Mouse (Mus musculus) CH12.LX (cell line): Measurements from ENCODE around the gene Plin3. TPM values are rescaled to one million over a fixed set of nuclear protein-coding genes. Genes with fewer than 3 reads are reported as not detected.

Source experiments
- DNase-seq: peaks from one replicate; pipeline ENCODE4 v3.0.0-alpha.2; 2013; ENCODE audit errors: extremely low read depth
- H3K27ac ChIP-seq: 2 replicates; pipeline ENCODE4 v1.5.1; 2012; ENCODE audit warnings: low read depth, mild to moderate bottlenecking, control low read depth, moderate library complexity; ENCODE audit not compliant: insufficient read depth
- H3K27me3 ChIP-seq: replicated peaks from 2 replicates; pipeline ENCODE3; 2012; ENCODE audit warnings: inconsistent platforms
- H3K36me3 ChIP-seq, 2 experiments: replicated peaks in 1 of 2; 2 replicates each; pipeline versions ENCODE3 to v1.6.1; 2012; ENCODE audit warnings: inconsistent platforms in 1 of 2, low read length in 1 of 2, mild to moderate bottlenecking in 1 of 2, mixed read lengths in 1 of 2, moderate library complexity in 1 of 2; ENCODE audit not compliant: control insufficient read depth in 1 of 2, insufficient read depth in 1 of 2
- H3K4me1 ChIP-seq, 2 experiments: 2 replicates each; pipeline ENCODE4 v1.6.1; 2012; ENCODE audit warnings: inconsistent platforms in 1 of 2, moderate library complexity in 1 of 2; ENCODE audit not compliant: insufficient read depth in 2 of 2, control insufficient read depth in 1 of 2
- H3K4me2 ChIP-seq: 2 replicates; pipeline ENCODE4 v1.6.1; 2012; ENCODE audit warnings: low read depth, mild to moderate bottlenecking, control low read depth; ENCODE audit not compliant: poor library complexity, insufficient read depth, severe bottlenecking
- H3K4me3 ChIP-seq, 3 experiments: fragments of 150-350 bp in 1 of 3; sonication (generic) in 1 of 3; replicated peaks in 1 of 3; 2 replicates each; pipeline versions ENCODE3 to v1.5.1; 2011 to 2012; ENCODE audit warnings: low read depth in 2 of 3, low read length in 2 of 3, mild to moderate bottlenecking in 2 of 3, moderate library complexity in 2 of 3, control low read depth in 1 of 3, improper control_type of control experiment in 1 of 3, inconsistent platforms in 1 of 3, mixed read lengths in 1 of 3; ENCODE audit not compliant: poor library complexity in 1 of 3
- H3K79me2 ChIP-seq: replicated peaks from 2 replicates; pipeline ENCODE4 v1.6.1; 2012; ENCODE audit warnings: mild to moderate bottlenecking, moderate library complexity; ENCODE audit not compliant: control insufficient read depth, poor library complexity, insufficient read depth, severe bottlenecking; ENCODE audit errors: extremely low read depth
- H3K9ac ChIP-seq: 2 replicates; pipeline ENCODE4 v1.6.1; 2012; ENCODE audit warnings: low read depth, mild to moderate bottlenecking, control low read depth, moderate library complexity; ENCODE audit not compliant: insufficient read depth
- H3K9me3 ChIP-seq: replicated peaks from 2 replicates; pipeline ENCODE3; 2012; ENCODE audit warnings: low read length, inconsistent platforms, mixed read lengths
- BHLHE40 ChIP-seq: IDR thresholded peaks from 2 replicates; pipeline ENCODE4 v1.6.1; 2011; ENCODE audit warnings: mild to moderate bottlenecking, low read depth, low read length, improper control_type of control experiment
- EP300 ChIP-seq: IDR thresholded peaks from 2 replicates; pipeline ENCODE4 v1.6.1; 2011; ENCODE audit warnings: low read length, improper control_type of control experiment
- ETS1 ChIP-seq: conservative IDR thresholded peaks from 2 replicates; pipeline ENCODE4 v1.6.1; 2012; ENCODE audit warnings: low read depth, mild to moderate bottlenecking, inconsistent platforms, low read length, improper control_type of control experiment, moderate library complexity
- HCFC1 ChIP-seq: IDR thresholded peaks from 2 replicates; pipeline ENCODE4 v1.6.1; 2012; ENCODE audit warnings: low read depth, mild to moderate bottlenecking, inconsistent platforms, low read length, improper control_type of control experiment
- IRF4 ChIP-seq: IDR thresholded peaks from 2 replicates; pipeline ENCODE4 v1.6.1; 2014; ENCODE audit warnings: low read depth, mild to moderate bottlenecking, inconsistent platforms, low read length, improper control_type of control experiment
- KAT2A ChIP-seq: IDR thresholded peaks from 2 replicates; pipeline ENCODE4 v1.6.1; 2012; ENCODE audit warnings: low read length, improper control_type of control experiment, inconsistent platforms; ENCODE audit not compliant: insufficient replicate concordance
- MYC ChIP-seq: IDR thresholded peaks from 2 replicates; pipeline ENCODE4 v1.6.1; 2011; ENCODE audit warnings: low read depth, mild to moderate bottlenecking, improper control_type of control experiment, low read length
- NELFE ChIP-seq: IDR thresholded peaks from 2 replicates; pipeline ENCODE4 v1.6.1; 2011; ENCODE audit warnings: low read depth, low read length, improper control_type of control experiment
- SIN3A ChIP-seq: IDR thresholded peaks from 2 replicates; pipeline ENCODE4 v1.6.1; 2012; ENCODE audit warnings: low read length, improper control_type of control experiment, inconsistent platforms
- TCF12 ChIP-seq: IDR thresholded peaks from 2 replicates; pipeline ENCODE4 v1.6.1; 2014; ENCODE audit warnings: low read depth, mild to moderate bottlenecking, inconsistent platforms, low read length, improper control_type of control experiment
- UBTF ChIP-seq: IDR thresholded peaks from 2 replicates; pipeline ENCODE4 v1.6.1; 2012; ENCODE audit warnings: low read depth, mild to moderate bottlenecking, inconsistent platforms, low read length, improper control_type of control experiment, moderate library complexity
- USF2 ChIP-seq: conservative IDR thresholded peaks from 2 replicates; pipeline ENCODE4 v1.6.1; 2011; ENCODE audit warnings: low read depth, low read length, improper control_type of control experiment
- dilution Hi-C: fragments of 300-500 bp; cut with MboI; formaldehyde crosslinking; loops from 2 replicates; pipeline ENCODE4 v1.14.3; 2020; ENCODE audit warnings: low sequenced_read_pairs; ENCODE audit not compliant: extremely low pct_unique_long_range_greater_than_20kb, extremely low pct_ligation_motif_present
- in situ Hi-C: fragments of 300-500 bp; cut with MboI; formaldehyde crosslinking; loops from 3 replicates; pipeline ENCODE4 v1.14.3; 2019; ENCODE audit warnings: low sequenced_read_pairs, low pct_ligation_motif_present, low pct_unique_long_range_greater_than_20kb, mixed read lengths
- polyA plus RNA-seq: library from polyadenylated mRNA; unstranded; fragments of >175 nt; gene quantifications from 2 replicates; pipeline ENCODE4 v1.2.1, GENCODE M21; 2012; ENCODE audit warnings: low read depth; ENCODE audit not compliant: insufficient read length
- total RNA-seq, 2 experiments: library from RNA; depleted of rRNA; stranded (reverse); fragments of 300-350 nt in 1 of 2; fragments of >200 nt in 1 of 2; gene quantifications; 2 replicates each; pipeline ENCODE4 v1.2.3; 2012 to 2014

The Plin3 gene
- total and polyA plus RNA-seq, 3 experiments = 17.3 to 23.3 (median 18.5) TPM

GRCm38 (mm10) chr17:56329267-56329666 lies 36.6 kb upstream of the Plin3 start:
- Histone ChIP-seq H3K79me2 (peaks cover 5% of the 10 kb centered on the region), H3K27me3 (no peaks in the 10 kb centered on the region), H3K4me3 (no peak overlapping the region), H3K36me3 (peaks cover 0 to 18% of the 10 kb centered on the region in 2 experiments), H3K4me1 (peaks cover 11 to 52% of the 10 kb centered on the region in 2 experiments), H3K9me3 (no peaks in the 10 kb centered on the region), H3K27ac (no peak overlapping the region), H3K4me2 (no peak overlapping the region), H3K9ac (no peak overlapping the region)
- no peak for DNase-seq
- in situ Hi-C loops (no loop called here), dilution Hi-C loops (no loop called here)
- TF ChIP-seq EP300 (no peak), SIN3A (no peak)

- Histone ChIP-seq H3K27me3 (no peaks in the 10 kb centered on the region), H3K9ac (peak overlapping the region; percentile 64), H3K36me3 (peaks cover 13 to 31% of the 10 kb centered on the region in 2 experiments), H3K9me3 (no peaks in the 10 kb centered on the region), H3K27ac (peak overlapping the region; percentile 36), H3K4me3 (peak overlapping the region; percentile 56 to 75 (median 68)), H3K4me1 (peaks cover 11 to 52% of the 10 kb centered on the region in 2 experiments), H3K4me2 (peak overlapping the region; percentile 98), H3K79me2 (peaks cover 5% of the 10 kb centered on the region)
- DNase-seq = no peak
- in situ Hi-C loops = no loop called here
- TF ChIP-seq USF2 (no peak), TCF12 (peak; percentile 63), MYC (no peak), BHLHE40 (no peak; the same call in 1 of the 2 replicates), HCFC1 (no peak), NELFE (peak; percentile 5; the same call in 1 of the 2 replicates), KAT2A (no peak), SIN3A (peak; percentile 64; the same call in 1 of the 2 replicates), ETS1 (no peak), IRF4 (no peak), UBTF (peak; percentile 100)
- dilution Hi-C loops = no loop called here
Measured at GRCm38 (mm10) chr17:56326153-56327147, 33.8 kb upstream of the Plin3 start.
